Mouse (Mus musculus): Measurements from ENCODE around the gene Asna1.
A peak's percentile ranks its signal among the peaks of the same experiment; 100 is the strongest.

GRCm38 (mm10) chr8:84975434-84975833 lies 49.6 kb downstream of the Asna1 start:
- TF ChIP-seq CTCF (conservative IDR thresholded peaks at IDR 0.05; ENCODE audit: low read length): peak; percentile 99
- TF ChIP-seq POU5F1 (IDR thresholded peaks at IDR 0.05; ENCODE audit: borderline replicate concordance, low read length): no peak
- TF ChIP-seq NANOG (IDR thresholded peaks at IDR 0.05; ENCODE audit: borderline replicate concordance, low read length): no peak
